Mouse (Mus musculus): ENCODE measurements around the gene Nt5c. TPM values are rescaled to one million over a fixed set of nuclear protein-coding genes. Genes with fewer than 3 reads are reported as not detected.

The Nt5c gene
- total RNA-seq, 2 experiments from 2014 or later, result 57.6 to 67.2 TPM

DNA sequence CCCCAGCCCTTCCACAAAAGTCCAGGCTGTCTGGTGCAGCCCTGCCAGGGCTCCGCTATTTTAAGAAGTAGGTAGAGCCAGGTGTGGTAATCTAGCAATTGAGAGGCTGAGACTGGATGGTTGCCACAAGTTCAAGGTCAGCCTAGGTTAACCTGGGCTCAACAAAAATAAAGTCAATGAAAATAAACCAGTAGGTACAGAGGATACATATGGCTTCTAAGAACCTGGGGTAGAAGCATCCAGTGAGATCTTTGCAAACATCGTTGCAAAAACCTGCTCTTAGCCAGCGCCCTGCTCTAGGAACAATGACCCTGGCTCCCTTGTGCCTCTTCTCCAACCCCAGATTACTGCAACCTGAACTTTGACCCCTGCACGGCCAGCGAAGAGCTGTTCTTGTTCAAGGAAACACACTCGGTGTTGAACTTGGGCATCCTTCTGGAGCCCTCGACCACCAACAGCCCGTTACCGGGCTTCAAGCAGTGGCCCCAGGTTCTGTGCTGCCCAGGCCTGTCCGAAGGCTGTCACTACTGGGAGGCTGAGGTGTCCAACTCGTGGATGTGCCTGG is 44.3 kb downstream of the Nt5c start:
- intact Hi-C loops (cut with DNase I), result no loop called here
- Histone ChIP-seq H3K4me3 (no peak overlapping the region), H3K27ac (no peak overlapping the region)
- TF ChIP-seq CTCF (IDR thresholded peaks at IDR 0.05), result no peak
- DNase-seq (ENCODE audit: extremely low spot score in 1 of 2, low spot score in 2 of 2), result no peak

DNA sequence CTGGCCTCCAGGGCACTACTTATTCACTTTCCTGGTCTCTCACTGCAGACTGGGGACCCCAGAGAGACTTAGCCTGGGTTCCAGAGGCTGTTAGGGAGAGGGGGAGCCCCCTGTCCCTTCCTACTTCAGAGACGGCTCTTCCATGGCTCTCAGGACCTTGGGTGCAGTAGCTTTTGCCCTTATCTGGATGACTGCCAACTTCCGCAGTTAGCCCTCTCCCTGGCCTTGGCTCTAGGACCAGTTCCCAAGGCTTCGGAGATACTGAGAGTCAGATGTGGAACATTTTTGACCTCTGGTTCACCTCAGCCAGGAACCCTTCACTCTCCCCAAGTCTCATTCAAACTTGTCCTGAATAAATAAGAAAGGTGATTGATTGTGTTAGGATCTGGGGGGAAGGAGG is 44.8 kb downstream of the Nt5c start:
- Histone ChIP-seq H3K27ac (no peak overlapping the region), H3K4me3 (no peak overlapping the region)
- no peak for TF ChIP-seq CTCF (IDR thresholded peaks at IDR 0.05)
- no peak for DNase-seq (ENCODE audit: extremely low spot score in 1 of 2, low spot score in 2 of 2)
- intact Hi-C loops (cut with DNase I), result no loop called here

DNA sequence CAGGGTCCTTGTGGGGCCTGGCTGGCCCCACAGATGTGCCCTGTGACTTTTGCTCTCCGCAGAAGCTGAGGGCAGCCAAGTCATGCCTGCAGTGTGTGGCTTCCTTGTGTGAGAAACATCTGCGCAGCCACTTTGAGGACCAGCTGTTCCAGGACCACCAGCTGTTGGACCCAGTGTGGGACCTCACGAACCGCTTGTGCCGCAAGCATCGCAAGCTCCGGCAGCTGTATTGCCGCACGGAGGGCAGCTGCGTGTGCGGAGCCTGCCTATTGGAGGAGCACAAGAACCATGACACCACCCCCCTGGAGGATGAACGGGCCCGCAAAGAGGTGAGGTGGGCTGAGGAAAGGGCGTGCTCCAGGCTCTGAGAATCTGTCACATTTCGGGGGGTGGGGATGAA is 50.2 kb downstream of the Nt5c start:
- Histone ChIP-seq H3K27ac (no peak overlapping the region), H3K4me3 (no peak overlapping the region)
- DNase-seq (ENCODE audit: extremely low spot score in 1 of 2, low spot score in 2 of 2), result no peak
- intact Hi-C loops (cut with DNase I), result no loop called here
- no peak for TF ChIP-seq CTCF (IDR thresholded peaks at IDR 0.05)

Small RNA genes lying within 50 kb of the gene (microRNA-seq; reads per million reads assigned to microRNA genes)
- gene Mir3968, result 0 to 0.24 reads per million in 2 experiments

Other genes with a start within 250 kb of the Nt5c start
- gene Grin2c, start 224.6 kb downstream of the Nt5c start, total RNA-seq (2021), result 10 to 100 TPM; 37.4 to 40.0 TPM
- gene Fdxr, start 214.8 kb downstream of the Nt5c start, total RNA-seq (2021), result 10 to 100 TPM; 15.9 to 17.9 TPM
- 10 to 100 TPM; 11.4 to 13.5 TPM for gene Fads6, start 194.2 kb downstream of the Nt5c start, total RNA-seq (2021)
- gene Otop2, start 184.7 kb downstream of the Nt5c start, total RNA-seq (2021), result 1 to 10 TPM; 1.4 to 2.7 TPM
- under 1 TPM; 0.36 to 0.44 TPM for gene Ush1g, start 169.8 kb downstream of the Nt5c start, total RNA-seq (2021)
- gene Otop3, start 157.1 kb downstream of the Nt5c start, total RNA-seq (2021), result not detected
- gene Hid1, start 124.1 kb downstream of the Nt5c start, total RNA-seq (2021), result 100 to 1,000 TPM; 117 to 121 TPM
- 10 to 100 TPM; 25.0 to 26.4 TPM for gene Cdr2l, start 109.9 kb downstream of the Nt5c start, total RNA-seq (2021)
- 100 to 1,000 TPM; 113 to 118 TPM for gene Mrpl58, start 88.1 kb downstream of the Nt5c start, total RNA-seq (2021)
- gene Atp5h, start 71.9 kb downstream of the Nt5c start, total RNA-seq (2021), result 100 to 1,000 TPM; 436 to 465 TPM
- gene Kctd2, start 71.7 kb downstream of the Nt5c start, total RNA-seq (2021), result 10 to 100 TPM; 72.4 to 76.2 TPM
- under 1 TPM in 1 of 2 experiments, not detected in 1; 0.16 TPM for gene Trim80, start 51.3 kb downstream of the Nt5c start, total RNA-seq (2021)
- not detected for gene Slc16a5, start 29.4 kb downstream of the Nt5c start, total RNA-seq (2021)
- 10 to 100 TPM; 11.9 to 18.0 TPM for gene Armc7, start 16.2 kb downstream of the Nt5c start, total RNA-seq (2021)
- 100 to 1,000 TPM; 158 to 161 TPM for gene Jpt1, start 22.5 kb upstream of the Nt5c start, total RNA-seq (2021)
- 100 to 1,000 TPM; 274 TPM for gene Sumo2, start 44.4 kb upstream of the Nt5c start, total RNA-seq (2021)
- gene Nup85, start 72.6 kb upstream of the Nt5c start, total RNA-seq (2021), result 10 to 100 TPM; 48.3 to 52.7 TPM
- gene Mrps7, start 112.1 kb upstream of the Nt5c start, total RNA-seq (2021), result 10 to 100 TPM; 51.5 to 51.7 TPM
- 10 to 100 TPM; 83.9 to 95.1 TPM for gene Gga3, start 112.2 kb upstream of the Nt5c start, total RNA-seq (2021)
- 10 to 100 TPM; 15.6 to 16.0 TPM for gene Mif4gd, start 121.1 kb upstream of the Nt5c start, total RNA-seq (2021)
- 10 to 100 TPM; 57.2 to 59.5 TPM for gene Slc25a19, start 136.4 kb upstream of the Nt5c start, total RNA-seq (2021)
- gene Grb2, start 216.7 kb upstream of the Nt5c start, total RNA-seq (2021), result 100 to 1,000 TPM; 186 to 196 TPM

All from left cerebral cortex, adult 2 months (tissue).